Mouse (Mus musculus) midbrain, embryonic 13.5 days (tissue): ENCODE measurements around the gene Hic1. TPM values are rescaled to one million over a fixed set of nuclear protein-coding genes. Genes with fewer than 3 reads are reported as not detected.
"Not testable (repeated sequence)": the region's sequence is repeated elsewhere in the genome, so short reads cannot be mapped to it uniquely, and the experiment has no call there.

Experiments
- ATAC-seq: fragments of 200-750 bp; cut with Nextera tagmentation; 2 replicates; pipeline ENCODE4 v1.8.0; 2017; ENCODE audit warnings: mild to moderate bottlenecking, moderate TSS enrichment, moderate library complexity
- H3K27ac ChIP-seq: fragments of 300-500 bp; sonication (generic); 2 replicates; pipeline ENCODE4 v1.5.1; 2015; ENCODE audit warnings: inconsistent platforms, mild to moderate bottlenecking, moderate library complexity
- H3K27me3 ChIP-seq: fragments of 300-500 bp; sonication (generic); 2 replicates; pipeline ENCODE4 v1.6.1; 2015; ENCODE audit warnings: mild to moderate bottlenecking, inconsistent platforms
- H3K36me3 ChIP-seq: fragments of 300-500 bp; sonication (generic); 2 replicates; pipeline ENCODE4 v1.6.1; 2015; ENCODE audit warnings: mild to moderate bottlenecking, inconsistent platforms
- H3K4me1 ChIP-seq: fragments of 300-500 bp; sonication (generic); replicated peaks from 2 replicates; pipeline ENCODE4 v1.6.1; 2015; ENCODE audit warnings: inconsistent platforms
- H3K4me2 ChIP-seq: fragments of 300-500 bp; sonication (generic); replicated peaks from 2 replicates; pipeline ENCODE4 v1.6.1; 2015; ENCODE audit warnings: moderate library complexity, mild to moderate bottlenecking, inconsistent platforms
- H3K4me3 ChIP-seq: fragments of 300-500 bp; sonication (generic); replicated peaks from 2 replicates; pipeline ENCODE4 v1.5.1; 2015; ENCODE audit warnings: mild to moderate bottlenecking, inconsistent platforms
- H3K9ac ChIP-seq: fragments of 300-500 bp; sonication (generic); replicated peaks from 2 replicates; pipeline ENCODE4 v1.6.1; 2015; ENCODE audit warnings: mild to moderate bottlenecking, inconsistent platforms
- H3K9me3 ChIP-seq: fragments of 300-500 bp; sonication (generic); 2 replicates; pipeline ENCODE4 v1.6.1; 2016; ENCODE audit warnings: mild to moderate bottlenecking, inconsistent platforms
- WGBS: fragments of 180-500 bp; shearing (Covaris S2); methylation state at CpG from one replicate; pipeline ENCODE4 v1.1.7; 2015; 5-methylcytosine and 5-hydroxymethylcytosine counted together
- polyA plus RNA-seq: library from polyadenylated mRNA; unstranded; fragments of >200 nt; fragmentation: Nextera tagmentation; extraction: Ambion mirVana; gene quantifications from 2 replicates; pipeline ENCODE4 v1.2.1, GENCODE M21; 2015

Hic1 gene
- polyA plus RNA-seq, 1 experiment from 2014 or later, result 2.4 TPM

GRCm38 (mm10) chr11:75190905-75191441, 21.7 kb upstream of the Hic1 start, which contains the start of gene Dph1:
TSS of gene Dph1 (minus strand) at chr11:75191241.
- Histone ChIP-seq H3K4me3 (peak within 1 kb of the TSS; percentile 89), H3K9me3 (no peaks in the 10 kb centered on the region), H3K27me3 (peaks cover 51% of the 10 kb centered on the region), H3K27ac (peak within 1 kb of the TSS; percentile 37), H3K9ac (peak within 1 kb of the TSS; percentile 70), H3K36me3 (no peaks in the 10 kb centered on the region), H3K4me1 (peaks cover 68% of the 10 kb centered on the region), H3K4me2 (peak within 1 kb of the TSS; percentile 75)
- WGBS, result 50% methylated on average over 5 of the region's 5 CpGs
- no peak for ATAC-seq

DNA sequence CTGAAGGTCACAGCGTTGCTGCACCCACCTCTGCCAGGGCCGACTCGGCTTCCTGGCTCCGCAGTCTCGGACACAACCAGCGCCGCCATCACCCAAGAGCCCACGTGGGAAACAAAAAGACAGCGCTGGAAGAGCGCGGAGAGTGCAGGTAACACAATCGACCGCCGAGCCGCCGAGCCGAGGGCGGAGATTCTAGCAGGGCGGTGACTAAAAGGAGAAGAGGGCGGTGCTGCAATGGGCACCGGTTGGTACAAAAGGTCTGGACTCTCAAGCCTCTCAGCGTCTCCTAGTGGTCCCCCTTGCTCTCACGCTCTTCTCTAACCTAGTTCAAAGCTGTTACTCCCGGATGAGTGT, 21.0 kb upstream of the Hic1 start:
- H3K27ac ChIP-seq, result peak overlapping the region; percentile 37
- peak overlapping the region; percentile 75 for H3K4me2 ChIP-seq
- H3K9me3 ChIP-seq, result no peaks in the 10 kb centered on the region
- H3K36me3 ChIP-seq, result no peaks in the 10 kb centered on the region
- peak overlapping the region; percentile 89 for H3K4me3 ChIP-seq
- peaks cover 45% of the 10 kb centered on the region for H3K27me3 ChIP-seq
- H3K4me1 ChIP-seq, result peaks cover 66% of the 10 kb centered on the region
- WGBS, result under 1% methylated on average over 24 of the region's 24 CpGs
- peak; percentile 67 for ATAC-seq
- H3K9ac ChIP-seq, result peak overlapping the region; percentile 70

DNA sequence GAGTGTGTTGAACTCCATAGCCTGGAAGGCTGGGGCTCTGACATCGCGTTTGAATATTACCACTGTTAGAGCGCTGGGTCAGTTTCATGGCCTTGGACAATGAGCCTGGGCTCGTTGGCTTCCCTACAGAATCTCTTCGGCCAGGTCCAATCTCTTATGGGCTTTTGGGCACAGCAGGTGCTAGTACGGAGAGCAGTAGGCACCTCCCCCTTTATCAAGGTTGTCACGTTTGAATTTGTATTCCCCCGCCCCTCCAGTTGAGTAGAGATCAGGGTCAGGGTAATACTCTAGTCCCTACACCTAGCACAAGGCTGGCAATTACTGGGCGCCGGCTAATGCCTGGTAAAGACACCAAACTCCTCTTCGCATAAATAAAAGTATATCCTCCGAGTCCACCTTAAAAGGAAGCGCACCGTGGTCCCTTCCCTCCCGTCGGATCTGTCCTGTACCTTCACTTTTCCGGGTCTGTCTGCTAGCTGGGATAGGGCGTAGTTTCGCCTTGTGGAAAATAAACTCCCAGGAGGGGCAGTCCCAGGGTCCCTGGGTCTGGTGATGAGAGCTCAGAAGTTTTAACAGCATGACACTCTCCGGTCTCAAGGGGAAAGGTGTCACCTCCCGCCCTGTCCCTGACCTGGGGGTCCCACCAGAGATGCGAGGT, 20.5 kb upstream of the Hic1 start:
- WGBS, result under 1% methylated on average over 22 of the region's 22 CpGs
- peaks cover 66% of the 10 kb centered on the region for H3K4me1 ChIP-seq
- no peak overlapping the region for H3K27ac ChIP-seq
- no peak for ATAC-seq
- H3K27me3 ChIP-seq, result peaks cover 40% of the 10 kb centered on the region
- no peaks in the 10 kb centered on the region for H3K36me3 ChIP-seq
- no peaks in the 10 kb centered on the region for H3K9me3 ChIP-seq
- peak overlapping the region; percentile 70 for H3K9ac ChIP-seq
- H3K4me3 ChIP-seq, result peak overlapping the region; percentile 89
- peak overlapping the region; percentile 75 for H3K4me2 ChIP-seq

- peaks cover 10% of the 10 kb centered on the region; the same call in 1 of the 2 replicates for H3K36me3 ChIP-seq
- H3K9ac ChIP-seq, result peak overlapping the region; percentile 30; the same call in 1 of the 2 replicates
- ATAC-seq, result no peak
- WGBS, result 39% methylated on average over 2 of the region's 2 CpGs
- H3K4me1 ChIP-seq, result peaks cover 35% of the 10 kb centered on the region
- no peak overlapping the region for H3K4me2 ChIP-seq
- no peak overlapping the region for H3K4me3 ChIP-seq
- H3K27me3 ChIP-seq, result no peaks in the 10 kb centered on the region
- H3K27ac ChIP-seq, result peak overlapping the region; percentile 57
- H3K9me3 ChIP-seq, result no peaks in the 10 kb centered on the region
Measured at GRCm38 (mm10) chr11:75184986-75185385, 15.7 kb upstream of the Hic1 start.

DNA sequence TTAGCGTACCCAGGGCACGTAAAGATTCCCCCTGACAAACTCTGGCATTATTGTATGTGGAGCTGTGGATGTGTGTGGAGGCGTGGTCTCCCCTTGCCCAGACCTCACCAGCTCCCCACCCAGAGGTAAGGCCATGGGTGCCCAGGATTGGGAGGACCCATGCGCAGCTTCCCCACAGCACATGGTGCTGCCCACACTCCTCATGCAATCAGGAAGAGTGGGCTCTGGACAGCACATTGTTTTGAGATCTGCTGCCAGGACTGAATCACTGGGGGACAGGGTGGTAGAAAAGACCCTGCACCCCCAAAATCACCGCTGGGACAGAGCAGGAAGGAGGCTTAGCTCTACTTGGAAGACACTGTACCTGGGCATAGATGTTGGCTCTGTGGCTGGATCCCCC, 15.3 kb upstream of the Hic1 start:
- Histone ChIP-seq H3K9me3 (no peaks in the 10 kb centered on the region), H3K4me3 (no peak overlapping the region), H3K9ac (peak overlapping the region; percentile 30; the same call in 1 of the 2 replicates), H3K36me3 (peaks cover 10% of the 10 kb centered on the region; the same call in 1 of the 2 replicates), H3K4me2 (no peak overlapping the region), H3K4me1 (peaks cover 33% of the 10 kb centered on the region), H3K27me3 (no peaks in the 10 kb centered on the region), H3K27ac (peak overlapping the region; percentile 57)
- WGBS, result 79% methylated on average over 5 of the region's 5 CpGs
- ATAC-seq, result 0 out of 2 replicates have a peak, but pooled peaks have one; percentile 19

GRCm38 (mm10) chr11:75183917-75184570, 14.7 kb upstream of the Hic1 start:
- H3K27ac ChIP-seq, result peak overlapping the region; percentile 57
- no peak overlapping the region for H3K4me2 ChIP-seq
- no peaks in the 10 kb centered on the region for H3K9me3 ChIP-seq
- no peak for ATAC-seq
- WGBS, result 81% methylated on average over 2 of the region's 2 CpGs
- H3K36me3 ChIP-seq, result peaks cover 10% of the 10 kb centered on the region; the same call in 1 of the 2 replicates
- H3K9ac ChIP-seq, result peak overlapping the region; percentile 16; the same call in 1 of the 2 replicates
- H3K4me3 ChIP-seq, result no peak overlapping the region
- peaks cover 33% of the 10 kb centered on the region for H3K4me1 ChIP-seq
- H3K27me3 ChIP-seq, result no peaks in the 10 kb centered on the region

DNA sequence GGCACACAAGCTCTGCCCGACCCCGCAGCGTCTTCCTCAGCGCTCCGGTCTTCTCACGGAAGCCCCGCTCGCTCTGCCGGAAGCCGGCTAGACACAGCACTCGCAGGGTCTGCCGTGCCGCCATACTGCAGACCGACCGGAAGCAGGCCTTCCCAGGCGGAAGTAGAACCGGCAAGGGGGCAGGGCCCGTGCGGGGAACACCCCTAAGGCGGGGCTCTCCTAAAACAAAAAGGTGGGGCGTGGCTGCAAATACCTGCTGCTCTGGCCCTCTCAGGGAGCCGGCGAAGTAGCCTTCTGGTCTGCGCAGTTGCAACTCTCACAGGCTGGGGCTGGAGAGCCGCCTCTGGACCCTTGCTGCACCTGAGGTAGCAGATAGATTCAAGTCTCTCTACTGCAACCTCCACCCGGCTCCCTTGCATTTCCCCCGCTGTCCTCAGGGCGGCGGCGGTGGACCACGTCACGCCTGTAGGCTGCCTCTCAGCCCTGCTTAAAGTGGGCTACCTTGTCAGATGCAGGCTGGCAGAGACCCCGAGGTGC, 9.4 kb upstream of the Hic1 start, which contains the start of gene Ovca2:
Ovca2 (minus strand) TSS at position 164 of the 537 bp plus-strand sequence.
- peak within 1 kb of the TSS; percentile 83 for H3K9ac ChIP-seq
- H3K9me3 ChIP-seq, result no peaks in the 10 kb centered on the region
- peak within 1 kb of the TSS; percentile 98 for H3K4me2 ChIP-seq
- WGBS, result under 1% methylated on average over 33 of the region's 33 CpGs
- H3K27me3 ChIP-seq, result peaks cover 16% of the 10 kb centered on the region
- peak within 1 kb of the TSS; percentile 81 for H3K27ac ChIP-seq
- H3K4me1 ChIP-seq, result peaks cover 25% of the 10 kb centered on the region
- peak; percentile 97 for ATAC-seq
- H3K36me3 ChIP-seq, result peaks cover 24% of the 10 kb centered on the region
- peak within 1 kb of the TSS; percentile 82 for H3K4me3 ChIP-seq

DNA sequence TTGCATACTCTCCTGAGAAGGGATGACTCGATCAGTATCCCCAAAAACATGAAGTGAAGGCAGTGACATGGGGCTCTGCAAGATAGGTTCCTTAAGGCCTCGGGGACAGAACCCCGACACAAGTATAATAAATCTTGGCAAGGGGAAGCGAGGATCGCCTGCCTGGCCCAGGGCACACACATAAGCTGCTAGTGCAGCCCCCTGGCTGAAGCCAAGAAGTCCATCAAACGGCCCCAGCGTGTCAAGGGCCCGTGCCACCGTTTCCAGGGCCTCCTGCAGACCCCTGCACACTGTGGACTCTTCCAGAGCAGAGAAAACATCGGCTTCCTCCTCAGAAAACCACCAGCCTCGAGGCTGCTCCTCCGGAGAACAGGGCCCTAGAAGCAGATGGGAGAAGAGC, 8.7 kb upstream of the Hic1 start:
- H3K27me3 ChIP-seq, result peaks cover 18% of the 10 kb centered on the region
- peak overlapping the region; percentile 81 for H3K27ac ChIP-seq
- H3K9ac ChIP-seq, result peak overlapping the region; percentile 83
- peak overlapping the region; percentile 82 for H3K4me3 ChIP-seq
- no peaks in the 10 kb centered on the region for H3K9me3 ChIP-seq
- peaks cover 25% of the 10 kb centered on the region for H3K4me1 ChIP-seq
- H3K36me3 ChIP-seq, result peaks cover 22% of the 10 kb centered on the region
- no peak for ATAC-seq
- H3K4me2 ChIP-seq, result peak overlapping the region; percentile 98
- 51% methylated on average over 12 of the region's 12 CpGs for WGBS

- peaks cover 57% of the 10 kb centered on the region for H3K4me1 ChIP-seq
- 74% methylated on average over 6 of the region's 6 CpGs for WGBS
- H3K4me2 ChIP-seq, result not testable (repeated sequence)
Measured at GRCm38 (mm10) chr11:75174574-75174973, 5.3 kb upstream of the Hic1 start.

DNA sequence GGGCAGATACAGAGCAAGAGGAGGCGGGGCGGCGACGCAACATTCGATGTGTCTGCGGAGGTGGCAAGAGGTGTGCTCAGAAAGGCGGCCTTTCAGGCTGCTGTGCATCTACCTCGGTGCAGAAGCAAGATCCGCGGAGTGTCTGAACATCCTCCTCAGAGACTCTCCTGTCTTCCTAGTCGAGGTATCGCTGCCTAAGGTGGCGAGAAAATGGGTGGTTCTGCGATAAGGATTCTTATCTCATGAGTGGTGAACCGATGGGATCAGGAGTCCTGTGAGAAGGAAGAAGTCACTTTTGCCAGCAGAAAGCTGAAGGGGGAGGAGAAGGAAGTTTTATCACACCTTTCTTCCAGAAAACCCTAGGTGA, 4.5 kb upstream of the Hic1 start:
- Histone ChIP-seq H3K4me1 (peaks cover 57% of the 10 kb centered on the region), H3K36me3 (peaks cover 14% of the 10 kb centered on the region), H3K27ac (peak overlapping the region; percentile 78; the same call in 1 of the 2 replicates), H3K9me3 (no peaks in the 10 kb centered on the region), H3K4me3 (peak overlapping the region; percentile 66), H3K4me2 (peak overlapping the region; percentile 72), H3K9ac (peak overlapping the region; percentile 66), H3K27me3 (peaks cover 55% of the 10 kb centered on the region)
- 4% methylated on average over 15 of the region's 15 CpGs for WGBS
- no peak for ATAC-seq

More at GRCm38 (mm10) chr11:75174574-75174973, 5.3 kb upstream of the Hic1 start:
- peaks cover 47% of the 10 kb centered on the region for H3K27me3 ChIP-seq
- H3K27ac ChIP-seq, H3K9ac ChIP-seq, H3K9me3 ChIP-seq, H3K4me3 ChIP-seq, ATAC-seq: not testable (repeated sequence)
- H3K36me3 ChIP-seq, result peaks cover 14% of the 10 kb centered on the region

GRCm38 (mm10) chr11:75173095-75173798, 3.9 kb upstream of the Hic1 start:
- Histone ChIP-seq H3K4me1 (peaks cover 63% of the 10 kb centered on the region), H3K9me3 (no peaks in the 10 kb centered on the region), H3K4me3 (peak overlapping the region; percentile 66), H3K9ac (peak overlapping the region; percentile 66), H3K27me3 (peaks cover 60% of the 10 kb centered on the region), H3K4me2 (peak overlapping the region; percentile 72), H3K36me3 (peaks cover 14% of the 10 kb centered on the region), H3K27ac (peak overlapping the region; percentile 78)
- peak; percentile 68 for ATAC-seq
- WGBS, result under 1% methylated on average over 55 of the region's 71 CpGs
